Mouse (Mus musculus): ENCODE data around the gene Ankrd55.

GRCm38 (mm10) chr13:112365762-112366161 is 77.5 kb downstream of the Ankrd55 start:
- no peak for TF ChIP-seq CTCF (conservative IDR thresholded peaks at IDR 0.05 in 1 of 2, IDR thresholded peaks at IDR 0.05 in 1 of 2; ENCODE audit: low read depth in 2 of 2, low read length in 2 of 2)
- TF ChIP-seq POLR2A (IDR thresholded peaks at IDR 0.05; ENCODE audit: low read depth, low read length): no peak
- no peak for TF ChIP-seq NRF1 (IDR thresholded peaks at IDR 0.05; ENCODE audit: low read depth, low read length)
